Mouse (Mus musculus): ENCODE data around the gene Znrf3. TPM values are rescaled to one million over a fixed set of nuclear protein-coding genes. Genes with fewer than 3 reads are reported as not detected.

The Znrf3 gene
- total and polyA plus RNA-seq, 2 experiments from 2014 or later = 9.9 to 13.6 TPM

GRCm38 (mm10) chr11:5421506-5422251 is 23.0 kb downstream of the Znrf3 start:
- H3K4me2 ChIP-seq (ENCODE audit: low read depth, low read length) = no peak overlapping the region
- H3K4me1 ChIP-seq (ENCODE audit: insufficient read depth, low read length) = peaks cover 25% of the 10 kb centered on the region
- no peaks in the 10 kb centered on the region for H3K36me3 ChIP-seq (ENCODE audit: insufficient read depth, low read length)
- H3K27ac ChIP-seq = peak overlapping the region; percentile 33; the same call in 1 of the 2 replicates
- H3K4me3 ChIP-seq (ENCODE audit: low read length) = no peak overlapping the region
- no peaks in the 10 kb centered on the region for H3K27me3 ChIP-seq (ENCODE audit: insufficient read depth, low read length)
- no peak for ATAC-seq
- TF ChIP-seq CTCF (IDR thresholded peaks at IDR 0.05; ENCODE audit: low read depth) = no peak
- no peaks in the 10 kb centered on the region for H3K9me3 ChIP-seq (ENCODE audit: low read length)
- WGBS = 25% methylated on average over 4 of the region's 4 CpGs
- peak; percentile 62 for DNase-seq (ENCODE audit: low spot score)
- no peak overlapping the region for H3K9ac ChIP-seq (replicated peaks; ENCODE audit: low read length)

GRCm38 (mm10) chr11:5415617-5416338 is 28.9 kb downstream of the Znrf3 start:
- peak; percentile 80 for ATAC-seq
- no peak for TF ChIP-seq CTCF (IDR thresholded peaks at IDR 0.05; ENCODE audit: low read depth)

GRCm38 (mm10) chr11:5414856-5415616 is 29.6 kb downstream of the Znrf3 start:
- Histone ChIP-seq H3K4me2 (ENCODE audit: low read depth, low read length) (0 out of 2 replicates have a peak overlapping the region, but pooled peaks have one; percentile 1), H3K27ac (peak overlapping the region; percentile 76), H3K9ac (replicated peaks; ENCODE audit: low read length) (no peak overlapping the region), H3K27me3 (ENCODE audit: insufficient read depth, low read length) (no peaks in the 10 kb centered on the region), H3K4me3 (ENCODE audit: low read length) (no peak overlapping the region), H3K9me3 (ENCODE audit: low read length) (no peaks in the 10 kb centered on the region), H3K4me1 (ENCODE audit: insufficient read depth, low read length) (peaks cover 42% of the 10 kb centered on the region), H3K36me3 (ENCODE audit: insufficient read depth, low read length) (no peaks in the 10 kb centered on the region)
- TF ChIP-seq CTCF (IDR thresholded peaks at IDR 0.05; ENCODE audit: low read depth) = no peak
- 19% methylated on average over 2 of the region's 2 CpGs for WGBS
- peak; percentile 53 for ATAC-seq
- no peak for DNase-seq (ENCODE audit: low spot score)

More at GRCm38 (mm10) chr11:5415617-5416338, 28.9 kb downstream of the Znrf3 start:
- DNase-seq (ENCODE audit: low spot score) = peak; percentile 63
- Histone ChIP-seq H3K27ac (peak overlapping the region; percentile 76), H3K4me2 (ENCODE audit: low read depth, low read length) (no peak overlapping the region), H3K4me3 (ENCODE audit: low read length) (no peak overlapping the region), H3K27me3 (ENCODE audit: insufficient read depth, low read length) (no peaks in the 10 kb centered on the region), H3K4me1 (ENCODE audit: insufficient read depth, low read length) (peaks cover 42% of the 10 kb centered on the region), H3K9me3 (ENCODE audit: low read length) (no peaks in the 10 kb centered on the region), H3K9ac (replicated peaks; ENCODE audit: low read length) (no peak overlapping the region; the same call in 1 of the 2 replicates), H3K36me3 (ENCODE audit: insufficient read depth, low read length) (no peaks in the 10 kb centered on the region)
- 26% methylated on average over 6 of the region's 6 CpGs for WGBS

GRCm38 (mm10) chr11:5412644-5413190 is 31.9 kb downstream of the Znrf3 start:
- H3K4me1 ChIP-seq (ENCODE audit: insufficient read depth, low read length) = peaks cover 38% of the 10 kb centered on the region
- no peaks in the 10 kb centered on the region for H3K27me3 ChIP-seq (ENCODE audit: insufficient read depth, low read length)
- H3K36me3 ChIP-seq (ENCODE audit: insufficient read depth, low read length) = no peaks in the 10 kb centered on the region
- DNase-seq (ENCODE audit: low spot score) (no peak), ATAC-seq (no peak)
- 73% methylated on average over 2 of the region's 2 CpGs for WGBS
- no peak overlapping the region for H3K4me2 ChIP-seq (ENCODE audit: low read depth, low read length)
- no peak for TF ChIP-seq CTCF (IDR thresholded peaks at IDR 0.05; ENCODE audit: low read depth)
- H3K9ac ChIP-seq (replicated peaks; ENCODE audit: low read length) = no peak overlapping the region
- no peaks in the 10 kb centered on the region for H3K9me3 ChIP-seq (ENCODE audit: low read length)
- H3K4me3 ChIP-seq (ENCODE audit: low read length) = no peak overlapping the region
- no peak overlapping the region for H3K27ac ChIP-seq

GRCm38 (mm10) chr11:5411577-5411976 is 33.1 kb downstream of the Znrf3 start:
- peak; percentile 10 for DNase-seq (ENCODE audit: low spot score)

GRCm38 (mm10) chr11:5404180-5404579 is 40.5 kb downstream of the Znrf3 start:
- H3K36me3 ChIP-seq (ENCODE audit: insufficient read depth, low read length) = no peaks in the 10 kb centered on the region
- H3K9ac ChIP-seq (replicated peaks; ENCODE audit: low read length) = no peak overlapping the region
- H3K4me3 ChIP-seq (ENCODE audit: low read length) = no peak overlapping the region
- no peaks in the 10 kb centered on the region for H3K27me3 ChIP-seq (ENCODE audit: insufficient read depth, low read length)
- no peak overlapping the region for H3K4me2 ChIP-seq (ENCODE audit: low read depth, low read length)
- H3K27ac ChIP-seq = no peak overlapping the region
- no peak for TF ChIP-seq CTCF (IDR thresholded peaks at IDR 0.05; ENCODE audit: low read depth)
- no peak for ATAC-seq
- DNase-seq (ENCODE audit: low spot score) = no peak
- WGBS = 68% methylated on average over 2 of the region's 2 CpGs
- no peaks in the 10 kb centered on the region for H3K4me1 ChIP-seq (ENCODE audit: insufficient read depth, low read length)
- H3K9me3 ChIP-seq (ENCODE audit: low read length) = no peaks in the 10 kb centered on the region

More at GRCm38 (mm10) chr11:5411577-5411976, 33.1 kb downstream of the Znrf3 start:
- no peak overlapping the region for H3K4me3 ChIP-seq (ENCODE audit: low read length)
- peaks cover 34% of the 10 kb centered on the region for H3K4me1 ChIP-seq (ENCODE audit: insufficient read depth, low read length)
- no peak overlapping the region for H3K9ac ChIP-seq (replicated peaks; ENCODE audit: low read length)
- no peak for TF ChIP-seq CTCF (IDR thresholded peaks at IDR 0.05; ENCODE audit: low read depth)
- H3K27ac ChIP-seq = no peak overlapping the region
- WGBS = 51% methylated on average over 9 of the region's 9 CpGs
- H3K27me3 ChIP-seq (ENCODE audit: insufficient read depth, low read length) = no peaks in the 10 kb centered on the region
- no peaks in the 10 kb centered on the region for H3K9me3 ChIP-seq (ENCODE audit: low read length)
- H3K36me3 ChIP-seq (ENCODE audit: insufficient read depth, low read length) = no peaks in the 10 kb centered on the region
- ATAC-seq = no peak
- H3K4me2 ChIP-seq (ENCODE audit: low read depth, low read length) = no peak overlapping the region
